Mouse (Mus musculus) spleen, postnatal 10 days (tissue): Measurements from ENCODE around the gene Zfp148.
"Not testable (repeated sequence)": the region's sequence is repeated elsewhere in the genome, so short reads cannot be mapped to it uniquely, and the experiment has no call there.

Experiments
- DNase-seq, 2 experiments: peaks; one replicate each; pipeline ENCODE4 v3.0.0; 2021 to 2022; ENCODE audit warnings: low spot score in 2 of 2

The Zfp148 gene

DNA sequence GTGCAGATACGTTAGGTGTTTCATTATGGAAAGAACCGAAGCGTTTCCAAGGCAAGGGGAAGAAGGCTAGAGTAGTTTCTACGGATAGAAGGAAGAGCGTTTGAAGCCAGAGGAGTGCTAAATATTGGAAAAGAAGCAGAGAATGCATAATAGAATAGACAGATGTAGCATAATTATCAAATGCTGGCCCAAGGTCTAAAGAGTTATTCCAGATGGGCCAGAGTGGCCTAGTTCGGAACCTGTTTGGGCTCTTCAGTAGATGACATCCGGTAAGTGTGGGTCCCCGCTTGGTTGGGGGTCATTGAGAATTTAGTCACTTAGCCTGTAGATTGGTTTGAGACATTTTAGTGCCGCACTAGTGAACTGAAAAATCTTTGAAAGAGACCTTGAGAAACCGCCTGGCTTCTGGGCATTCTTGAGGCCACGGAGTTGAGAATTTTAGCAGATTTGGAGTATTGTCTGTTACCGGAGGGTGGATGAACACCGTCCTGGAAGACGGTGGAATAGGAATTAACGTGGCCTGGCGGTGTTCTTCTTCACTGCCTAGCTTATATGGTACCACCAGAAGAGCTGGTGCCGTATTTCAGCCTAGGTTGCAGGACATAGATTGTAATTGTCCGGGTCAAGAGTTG is 1.1 kb downstream of the Zfp148 start:
- peak; percentile 26 to 29 for DNase-seq

DNA sequence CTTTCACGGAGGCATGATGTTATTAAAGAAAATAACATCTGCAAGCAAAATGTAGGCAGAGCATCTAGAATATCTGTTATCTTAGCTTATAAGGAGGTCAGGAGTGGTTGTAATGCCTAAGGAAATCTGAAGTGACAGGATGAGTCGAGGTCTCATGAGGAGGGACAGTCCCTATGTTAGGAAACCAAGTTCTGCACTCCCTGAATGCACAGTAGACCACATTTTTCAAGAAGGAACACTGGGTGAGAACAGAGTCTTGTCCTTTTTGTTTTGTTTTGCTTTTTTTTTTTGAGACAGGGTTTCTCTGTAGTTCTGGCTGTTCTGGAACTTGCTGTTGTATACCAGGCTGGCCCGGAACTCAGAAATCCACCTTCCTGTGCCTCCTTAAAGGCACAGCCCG is 1.7 kb downstream of the Zfp148 start:
- DNase-seq = no peak

DNA sequence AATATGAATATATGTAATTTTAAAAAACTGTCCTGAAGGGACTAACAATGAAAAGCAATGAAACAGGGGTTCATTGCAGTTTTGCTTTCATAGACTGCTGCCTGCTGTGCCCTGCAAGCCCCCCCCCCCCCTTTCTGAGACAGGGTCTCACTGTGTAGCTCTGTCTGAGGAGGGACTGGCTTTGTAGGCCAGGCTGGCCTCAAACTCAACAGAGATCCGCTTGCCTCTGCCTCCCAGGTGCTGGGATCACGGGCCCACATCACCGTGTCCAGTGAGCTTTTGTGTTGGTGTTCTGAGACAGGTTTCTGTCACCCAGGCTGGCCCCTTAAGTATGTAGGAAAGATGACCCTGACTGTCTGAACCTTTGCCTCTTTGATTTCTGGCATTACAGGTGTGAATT is 2.9 kb downstream of the Zfp148 start:
- DNase-seq = no peak

DNA sequence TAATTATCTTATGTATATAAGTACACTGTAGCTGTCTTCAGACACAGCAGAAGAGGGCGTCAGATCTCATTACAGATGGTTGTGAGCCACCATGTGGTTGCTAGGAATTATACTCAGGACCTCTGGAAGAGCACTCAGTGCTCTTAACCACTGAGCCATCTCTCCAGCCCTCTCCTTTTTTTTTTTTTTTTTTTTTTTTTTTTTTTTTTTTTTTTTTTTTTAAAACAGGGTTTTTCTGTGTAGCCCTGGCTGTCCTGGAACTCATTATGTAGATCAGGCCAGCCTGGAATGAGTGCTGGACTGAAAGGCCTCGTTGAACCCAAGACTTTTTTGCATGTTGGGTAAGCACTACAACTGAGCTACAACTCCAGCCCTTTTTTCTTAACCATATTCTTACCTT is 3.4 kb downstream of the Zfp148 start:
- DNase-seq = not testable (repeated sequence)

DNA sequence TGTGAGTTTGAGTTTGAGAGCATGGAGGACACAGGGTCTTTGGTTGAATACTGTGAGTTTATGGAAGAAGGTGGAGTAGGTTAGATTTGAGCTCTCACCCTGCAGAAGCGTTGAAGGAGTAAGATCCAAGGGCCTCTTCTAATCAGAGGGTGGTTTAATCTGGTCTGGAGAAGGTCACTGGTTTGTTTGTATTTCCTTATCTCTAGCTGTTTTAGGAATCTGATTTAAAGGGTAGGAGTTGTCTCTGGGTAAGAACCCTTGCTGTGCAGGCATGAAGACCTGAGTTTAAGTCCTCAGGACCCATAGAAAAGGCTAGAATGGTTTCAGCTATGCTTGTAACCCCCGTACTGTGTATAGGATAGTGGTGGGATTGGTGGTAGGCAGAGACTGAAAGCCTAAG is 6.4 kb downstream of the Zfp148 start:
- no peak for DNase-seq

DNA sequence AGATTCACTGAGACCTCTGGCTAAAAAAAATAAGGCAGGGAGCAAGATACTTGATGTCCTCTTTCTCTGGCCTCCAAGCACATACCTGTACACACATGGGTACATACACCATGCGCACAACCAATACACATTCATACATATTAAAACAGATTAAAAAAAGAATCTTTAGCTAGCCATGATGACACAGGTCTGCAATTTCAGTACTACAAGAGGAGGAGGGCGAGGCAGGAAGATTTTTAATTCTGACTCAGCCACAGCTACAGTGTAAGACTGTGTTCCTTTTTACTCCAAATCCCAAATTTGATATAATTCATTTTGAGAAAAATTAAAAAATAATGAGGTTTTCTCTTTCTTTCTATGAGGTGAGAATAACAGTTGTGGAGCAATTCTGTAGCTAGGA is 6.8 kb downstream of the Zfp148 start:
- DNase-seq = no peak

DNA sequence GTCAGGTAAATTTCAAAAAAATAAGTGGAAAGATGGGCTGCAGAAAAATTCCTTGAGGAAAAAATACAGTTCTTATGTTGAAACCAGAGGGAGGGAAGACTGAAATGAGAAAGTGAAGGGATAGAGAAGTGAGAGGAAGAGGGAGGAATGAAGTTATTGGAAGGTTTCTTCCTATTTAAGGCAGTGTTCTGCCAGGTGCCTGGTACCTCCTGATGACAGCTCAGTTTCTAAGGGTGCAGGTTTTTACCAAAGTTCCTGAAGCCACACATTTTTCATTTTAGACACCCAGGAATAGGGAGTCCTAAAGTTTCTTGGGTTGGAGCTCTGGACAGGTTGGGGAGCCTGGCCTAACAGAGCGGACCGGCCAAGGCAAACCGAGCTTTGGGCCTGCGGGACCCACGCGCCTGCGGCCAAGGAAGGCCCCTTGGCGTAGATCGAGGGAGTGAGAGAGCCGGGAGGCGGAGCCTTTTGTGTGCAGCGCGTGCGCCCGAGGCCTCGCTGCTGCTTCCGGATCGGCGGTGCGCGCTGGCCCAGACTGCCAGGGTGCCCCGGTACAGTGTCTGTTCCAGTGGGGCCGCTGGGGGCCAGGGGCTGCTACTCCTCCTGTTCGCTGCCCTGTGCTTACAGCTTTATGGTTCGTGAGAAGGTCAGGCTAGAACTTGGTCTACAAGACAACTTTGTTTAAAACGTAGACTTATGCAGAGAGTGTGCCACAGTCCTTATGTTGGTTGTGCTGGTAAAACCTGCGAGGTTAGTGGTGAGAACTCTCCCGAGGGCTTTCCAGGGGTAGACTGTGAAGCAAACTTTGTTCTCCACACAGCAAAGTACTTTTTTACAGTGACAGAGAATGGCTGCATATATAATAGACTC is 19.5 kb downstream of the Zfp148 start:
- DNase-seq = peak; percentile 50 to 79

DNA sequence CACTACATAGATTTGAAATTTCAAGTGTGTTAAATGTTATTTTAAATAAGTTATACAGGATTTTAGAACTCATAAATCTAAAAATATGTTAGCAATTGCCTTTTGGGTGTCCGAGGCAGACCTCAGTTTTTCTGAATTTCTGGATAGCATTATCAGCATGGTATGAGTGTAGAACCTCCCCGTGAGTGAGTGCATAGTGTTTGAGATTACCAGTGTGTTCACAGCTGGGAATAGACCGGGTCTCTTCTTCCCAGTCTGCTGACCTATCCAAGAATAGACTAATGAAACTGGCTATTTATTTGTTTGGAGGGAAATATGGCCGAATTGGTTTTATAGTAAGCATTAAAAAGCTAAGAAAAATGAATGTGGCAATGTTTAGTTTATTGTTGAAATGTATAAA is 20.3 kb downstream of the Zfp148 start:
- no peak for DNase-seq

DNA sequence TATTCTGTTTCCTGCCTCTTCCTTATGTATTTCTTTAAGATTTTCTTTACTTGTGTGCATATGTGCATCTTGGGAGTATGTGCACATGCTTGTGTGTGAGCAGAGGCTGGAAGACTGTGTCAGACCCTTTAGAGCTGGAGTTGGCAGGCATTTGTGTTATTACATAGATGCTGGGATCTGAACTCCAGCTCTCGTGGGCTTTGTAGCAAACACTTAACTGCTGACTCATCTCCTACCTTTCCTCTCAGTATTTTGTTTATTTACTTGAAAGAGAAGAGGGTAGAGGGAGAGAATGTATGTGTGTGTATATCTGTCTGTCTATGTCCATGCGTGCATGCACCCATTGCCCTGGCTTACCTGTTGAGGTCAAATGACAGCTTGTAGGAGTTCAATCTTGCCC is 22.6 kb downstream of the Zfp148 start:
- no peak for DNase-seq

DNA sequence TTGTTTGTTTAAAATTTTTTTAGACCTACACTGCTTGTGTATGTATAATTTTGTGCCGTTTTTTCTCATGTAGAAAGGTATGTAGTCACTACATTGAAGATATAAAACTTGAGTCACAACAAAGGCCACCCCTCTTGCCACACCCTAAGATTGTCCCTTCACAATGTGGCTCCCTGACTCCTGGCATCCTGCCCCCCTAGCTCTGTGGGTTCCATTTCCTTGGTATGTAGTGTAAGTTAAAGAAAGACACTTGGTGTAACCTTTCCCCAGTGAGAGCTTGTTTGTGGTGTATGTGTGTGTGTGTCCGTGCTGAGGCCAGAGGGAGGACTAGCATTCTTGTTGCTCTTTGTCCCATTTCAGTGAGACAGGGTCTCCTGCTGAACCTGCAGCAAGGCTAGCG is 23.4 kb downstream of the Zfp148 start:
- no peak for DNase-seq

DNA sequence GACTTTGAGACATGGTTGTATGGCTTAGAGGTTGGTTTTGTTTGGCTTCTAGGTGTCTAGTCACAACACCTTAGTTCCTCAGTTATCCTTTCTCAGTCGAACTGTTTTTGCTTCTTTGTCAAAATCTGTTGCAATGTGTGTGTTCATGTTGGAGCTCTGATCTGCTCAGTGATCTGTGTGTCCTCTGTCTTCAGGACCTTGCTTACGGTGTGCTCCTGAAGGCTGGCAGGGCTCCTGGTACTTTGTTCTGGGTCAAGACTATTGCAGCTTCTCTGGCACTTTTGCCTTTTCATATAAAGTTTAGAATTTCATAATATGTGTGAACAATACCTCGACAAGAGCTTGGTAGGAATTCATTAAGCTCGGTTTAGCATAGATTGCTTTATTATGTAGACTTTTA is 24.9 kb downstream of the Zfp148 start:
- no peak for DNase-seq

DNA sequence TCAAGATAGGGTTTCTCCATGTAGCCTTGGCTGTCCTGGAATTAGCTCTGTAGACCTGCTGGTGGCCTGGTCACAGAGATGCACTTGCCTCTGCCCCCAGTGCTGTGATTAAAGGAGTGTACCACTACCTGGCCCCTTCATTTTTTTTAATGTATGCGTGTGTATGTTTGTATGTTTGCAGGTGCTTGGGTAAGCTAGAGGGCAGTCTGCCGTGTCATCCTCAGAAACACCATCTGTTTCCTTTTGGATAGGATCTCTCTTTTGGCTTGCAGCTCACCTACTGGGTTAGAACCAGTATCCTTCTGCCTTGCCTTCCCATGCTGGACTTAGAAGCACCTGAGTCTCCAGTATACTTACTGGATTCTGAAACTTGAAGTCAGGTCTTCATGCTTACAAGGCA is 29.5 kb downstream of the Zfp148 start:
- no peak for DNase-seq

DNA sequence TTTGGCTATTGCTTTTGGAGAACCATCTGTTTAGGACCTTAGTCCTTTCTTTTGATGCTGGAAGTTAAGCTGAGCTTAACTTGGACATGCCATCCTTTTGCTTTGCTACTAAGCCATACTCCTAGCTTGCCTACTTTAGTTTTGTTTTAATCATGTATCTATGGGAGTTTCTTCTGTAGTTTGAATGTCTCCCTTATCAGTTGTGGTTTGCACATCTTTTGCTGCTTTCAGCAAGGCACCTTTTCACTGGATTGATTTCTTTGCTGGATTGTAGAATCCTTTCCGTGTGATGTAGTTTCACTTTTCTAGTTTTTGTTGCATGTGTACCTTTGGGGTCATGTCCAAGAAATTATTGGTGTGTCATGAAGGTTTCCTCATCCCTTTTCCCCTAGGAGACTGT is 30.0 kb downstream of the Zfp148 start:
- no peak for DNase-seq

DNA sequence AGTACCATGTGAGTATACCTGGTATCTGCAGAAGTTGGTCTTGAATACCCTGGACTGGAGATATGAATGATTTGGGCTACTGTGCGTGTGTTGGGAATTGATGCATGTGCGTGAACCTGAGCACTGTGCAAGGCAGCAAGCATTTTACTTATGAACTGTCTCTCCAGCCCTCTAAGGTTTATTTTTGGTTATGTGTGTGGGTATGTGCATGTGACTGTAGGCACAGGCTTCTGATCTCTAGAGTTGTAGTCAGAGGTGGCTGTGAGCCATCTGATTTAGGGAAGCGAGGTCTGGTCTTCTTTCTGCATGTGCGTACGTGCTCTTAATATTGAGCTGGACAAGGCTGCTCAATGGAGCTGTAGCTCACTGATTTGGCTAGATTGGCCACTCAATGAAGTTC is 33.6 kb downstream of the Zfp148 start:
- DNase-seq = no peak

DNA sequence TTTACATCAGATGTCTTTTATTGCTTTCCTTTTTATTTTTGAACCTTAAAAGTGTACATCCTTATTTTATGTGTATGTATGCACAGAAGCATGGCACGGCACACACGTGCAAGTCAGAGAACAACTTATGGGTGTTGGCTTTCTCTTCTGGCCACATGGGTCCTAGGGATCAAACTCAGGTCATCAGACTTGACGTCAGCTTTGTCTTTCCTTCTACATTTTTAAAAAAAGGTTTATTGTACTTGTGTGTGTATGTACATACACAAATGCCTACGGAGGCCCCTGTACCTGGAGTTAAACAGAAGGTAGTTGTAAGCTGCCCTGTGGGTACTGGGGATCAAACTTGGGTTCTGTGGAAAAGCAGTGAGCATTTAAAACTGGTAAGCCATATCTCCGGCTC is 35.0 kb downstream of the Zfp148 start:
- no peak for DNase-seq

DNA sequence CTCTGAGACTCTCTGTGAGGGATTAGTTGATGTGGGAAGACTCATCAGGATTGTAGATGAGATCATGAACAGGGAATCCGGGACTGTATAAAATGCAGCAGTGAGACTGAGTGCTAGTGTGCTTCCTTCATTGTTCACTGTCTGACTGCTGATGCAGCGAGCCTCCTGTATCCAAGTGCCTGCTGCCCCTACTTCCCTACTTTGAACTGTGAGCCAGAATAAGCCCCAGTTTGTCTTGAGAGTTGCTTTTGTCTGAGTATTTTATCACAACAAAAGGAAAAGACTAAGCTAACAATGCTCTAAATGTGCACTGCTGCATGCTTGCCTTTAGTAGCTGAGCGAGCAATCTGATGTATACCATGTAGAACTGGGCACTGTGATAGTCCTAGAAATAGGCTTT is 47.7 kb downstream of the Zfp148 start:
- no peak for DNase-seq

DNA sequence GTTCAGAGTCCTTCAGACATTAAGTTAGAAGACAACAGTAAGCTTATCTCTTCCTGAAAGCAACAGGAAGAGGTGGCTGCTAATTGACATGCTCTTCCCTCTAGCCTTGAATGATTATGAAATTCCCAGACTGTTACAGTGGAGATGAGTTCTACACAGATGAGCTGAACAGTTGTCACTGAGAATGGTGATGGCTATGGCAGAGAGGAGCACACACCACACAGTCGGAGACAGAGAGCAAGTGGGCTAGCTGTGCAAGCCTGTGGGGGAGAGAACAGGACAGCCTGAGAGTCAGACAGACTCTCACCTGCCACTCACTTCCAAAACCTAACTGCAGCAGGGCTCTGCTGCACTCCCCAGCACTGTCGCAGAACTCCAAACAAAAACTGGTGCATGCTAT is 51.0 kb downstream of the Zfp148 start:
- DNase-seq = no peak

DNA sequence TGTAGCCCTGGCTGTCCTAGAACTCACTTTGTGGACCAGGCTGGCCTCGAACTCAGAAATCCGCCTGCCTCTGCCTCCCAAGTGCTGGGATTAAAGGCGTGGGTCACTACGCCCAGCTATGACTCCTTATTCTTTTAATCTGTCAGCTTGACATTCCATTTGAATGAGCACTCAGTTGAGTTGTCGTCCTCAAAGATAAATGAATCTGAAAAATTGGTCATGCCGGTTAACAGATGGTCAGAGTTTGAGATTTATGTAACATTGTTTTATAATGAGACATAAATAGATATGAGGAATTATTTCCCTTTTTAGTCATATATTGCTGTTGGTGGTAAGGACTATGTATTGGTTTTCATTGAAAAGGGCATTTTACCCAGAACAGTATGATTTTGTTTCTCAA is 60.4 kb downstream of the Zfp148 start:
- no peak for DNase-seq

DNA sequence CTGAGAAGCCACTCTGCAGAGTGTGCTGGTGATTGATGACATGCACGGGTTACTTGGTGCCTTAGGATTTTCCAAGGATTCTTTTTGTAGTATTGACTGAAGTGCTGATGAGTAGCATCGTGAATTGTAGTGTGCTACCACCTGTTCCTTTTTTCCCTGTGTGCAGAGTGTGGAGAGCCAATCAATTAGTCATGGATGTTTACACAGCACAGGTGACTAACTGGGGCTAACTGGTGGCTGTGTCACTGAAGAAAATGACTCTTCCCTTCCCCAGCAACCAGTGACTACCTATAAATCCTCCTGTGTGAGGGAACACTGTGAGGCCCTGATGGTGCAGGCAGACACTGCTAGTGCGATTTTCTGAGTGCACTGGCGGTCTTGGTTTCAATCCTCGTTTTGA is 66.2 kb downstream of the Zfp148 start:
- no peak for DNase-seq

DNA sequence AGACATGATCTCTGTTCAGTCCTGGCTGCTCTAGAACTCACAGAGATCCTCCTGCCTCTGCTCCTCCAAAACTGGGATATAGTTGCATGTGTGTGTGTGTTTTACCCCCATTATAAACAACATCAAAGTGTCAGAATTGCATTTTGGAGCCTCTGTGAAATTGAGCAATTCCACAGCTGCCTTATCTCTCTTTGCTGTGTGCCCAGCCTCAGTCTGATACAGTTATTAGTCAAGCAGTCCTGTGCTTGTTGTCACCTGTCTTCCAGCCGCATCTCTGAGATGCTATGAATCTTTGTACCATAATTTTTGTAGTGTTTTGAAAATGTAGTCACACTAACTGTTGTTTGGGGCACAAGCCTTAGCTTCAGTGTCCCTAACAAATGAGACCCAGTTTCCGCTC is 73.2 kb downstream of the Zfp148 start:
- no peak for DNase-seq

DNA sequence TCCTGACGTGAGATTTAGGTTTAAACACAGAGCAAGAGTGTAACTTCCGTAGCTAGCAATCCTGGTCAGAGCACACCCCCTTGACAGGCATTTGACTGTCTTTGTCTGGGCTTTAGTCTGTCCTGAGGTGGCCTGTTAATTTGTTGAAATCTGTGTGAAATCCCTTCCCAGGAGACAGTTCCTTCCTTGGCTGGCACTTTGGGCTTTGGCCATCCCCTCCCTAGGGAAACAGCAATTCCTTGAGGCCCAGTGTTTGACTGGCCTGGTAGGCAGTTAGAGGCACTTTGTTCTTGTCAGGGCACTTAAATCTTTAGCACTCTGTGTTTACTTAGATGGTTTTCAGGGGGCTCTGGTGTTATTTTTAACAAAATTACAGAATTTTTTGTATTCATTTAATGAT is 73.7 kb downstream of the Zfp148 start:
- DNase-seq = no peak

DNA sequence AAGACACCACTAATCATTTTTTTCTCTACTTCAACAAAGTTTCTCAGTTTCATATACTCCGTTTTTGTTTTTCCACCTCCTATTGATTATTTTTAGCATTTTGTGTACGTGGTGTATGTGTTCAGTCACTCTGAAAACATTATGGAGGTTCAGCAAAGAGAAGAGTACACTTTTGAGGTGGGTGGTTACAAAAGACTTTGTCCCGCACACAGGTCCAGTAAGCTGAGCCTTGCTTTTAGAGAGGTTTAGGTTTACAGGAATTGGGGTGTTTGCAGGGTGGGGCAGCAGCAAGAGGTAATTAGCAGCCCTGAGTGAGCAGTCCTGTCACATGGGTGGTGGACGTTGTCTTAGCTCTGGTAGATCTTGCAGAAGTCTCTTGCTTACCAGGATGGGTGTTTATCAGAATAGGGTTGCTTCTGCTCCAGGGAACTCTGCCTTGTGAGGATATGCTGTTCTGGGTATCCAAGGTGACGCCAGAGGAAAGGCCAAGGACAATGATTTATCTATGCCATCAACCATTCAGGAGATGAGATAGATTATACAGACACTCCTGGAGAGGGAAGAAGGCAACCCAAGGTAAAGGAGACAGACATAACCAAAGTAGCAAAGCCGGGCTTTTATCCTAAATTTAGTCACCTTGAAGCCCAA is 74.8 kb downstream of the Zfp148 start:
- no peak for DNase-seq

DNA sequence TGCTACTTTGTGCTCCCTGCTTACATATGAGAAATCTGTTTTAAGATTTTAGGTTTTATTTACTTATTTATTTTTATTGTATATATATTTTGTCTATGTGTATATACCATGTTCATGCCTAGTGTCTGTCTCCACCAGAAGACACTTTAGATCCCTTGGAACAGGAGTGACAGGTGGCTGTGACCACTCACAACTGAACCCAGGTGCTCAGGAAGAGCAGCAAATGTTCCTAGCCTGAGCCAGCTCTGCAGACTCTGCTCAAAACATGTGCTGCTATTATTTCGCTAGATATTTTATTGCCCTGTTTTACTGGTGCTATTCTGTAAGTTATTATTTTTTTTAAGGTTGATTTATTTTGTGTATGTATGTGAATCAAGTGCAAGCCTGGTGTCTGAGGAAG is 78.5 kb downstream of the Zfp148 start:
- DNase-seq = no peak
